Mouse (Mus musculus) kidney, adult 8-10 months (tissue): Measurements from ENCODE around the gene Kat5.
A peak's percentile ranks its signal among the peaks of the same experiment; 100 is the strongest.

Source experiments
- DNase-seq, 2 experiments: peaks; one replicate each; pipeline ENCODE4 v3.0.0; 2022

The Kat5 gene

GRCm38 (mm10) chr19:5570353-5571246 is 39.4 kb downstream of the Kat5 start:
- no peak for DNase-seq

GRCm38 (mm10) chr19:5569521-5569920 is 40.5 kb downstream of the Kat5 start:
- no peak for DNase-seq

GRCm38 (mm10) chr19:5568470-5569140 is 41.4 kb downstream of the Kat5 start:
- peak; percentile 78 to 83 for DNase-seq

- peak; percentile 90 for DNase-seq
These were observed 42.2 kb downstream of the Kat5 start, which contains the start of gene Ap5b1 for GRCm38 (mm10) chr19:5567534-5568469. Gene Ap5b1, plus strand, starts transcription at chr19:5568025.

GRCm38 (mm10) chr19:5567180-5567533 is 42.9 kb downstream of the Kat5 start:
- no peak for DNase-seq

- DNase-seq = peak; percentile 76 to 77
These were observed 43.7 kb downstream of the Kat5 start for GRCm38 (mm10) chr19:5566316-5566715.

- DNase-seq = no peak
These were observed 47.3 kb downstream of the Kat5 start for GRCm38 (mm10) chr19:5562776-5563175.

- no peak for DNase-seq
These were observed 48.2 kb downstream of the Kat5 start for GRCm38 (mm10) chr19:5561886-5562285.

GRCm38 (mm10) chr19:5561252-5561790 is 48.7 kb downstream of the Kat5 start:
- DNase-seq = peak; percentile 78 to 81

GRCm38 (mm10) chr19:5560457-5561041 is 49.5 kb downstream of the Kat5 start, which contains the start of gene Ovol1:
Gene Ovol1, minus strand, starts transcription at chr19:5560646.
- peak; percentile 72 to 79 for DNase-seq

- no peak for DNase-seq
These were observed 50.2 kb downstream of the Kat5 start for GRCm38 (mm10) chr19:5559631-5560456.

- peak; percentile 75 to 83 for DNase-seq
These were observed 50.8 kb downstream of the Kat5 start for GRCm38 (mm10) chr19:5559229-5559628.

- no peak for DNase-seq
These were observed 51.3 kb downstream of the Kat5 start for GRCm38 (mm10) chr19:5558770-5559169.

- peak; percentile 54 to 62 for DNase-seq
These were observed 51.9 kb downstream of the Kat5 start for GRCm38 (mm10) chr19:5558169-5558568.

GRCm38 (mm10) chr19:5554212-5554611 is 55.8 kb downstream of the Kat5 start:
- peak; percentile 70 to 76 for DNase-seq

GRCm38 (mm10) chr19:5553802-5554201 is 56.2 kb downstream of the Kat5 start:
- peak in 1 of 2 experiments; percentile 55 for DNase-seq
